Mouse (Mus musculus): ENCODE measurements around the gene Agpat1. TPM values are rescaled to one million over a fixed set of nuclear protein-coding genes. Genes with fewer than 3 reads are reported as not detected.

Agpat1 gene
- polyA plus RNA-seq, 1 experiment from 2014 or later, result 56.1 TPM

GRCm38 (mm10) chr17:34583819-34584218, 20.2 kb upstream of the Agpat1 start:
- 89% methylated on average over 8 of the region's 8 CpGs for WGBS
- H3K4me2 ChIP-seq (ENCODE audit: low read length), result no peak overlapping the region

GRCm38 (mm10) chr17:34585121-34585520, 18.9 kb upstream of the Agpat1 start:
- Histone ChIP-seq H3K36me3 (ENCODE audit: insufficient read depth, low read length) (no peaks in the 10 kb centered on the region), H3K9me3 (replicated peaks; ENCODE audit: low read length) (no peaks in the 10 kb centered on the region), H3K4me3 (replicated peaks; ENCODE audit: low read depth, low read length) (no peak overlapping the region), H3K27ac (no peak overlapping the region), H3K27me3 (ENCODE audit: insufficient read depth, low read length) (no peaks in the 10 kb centered on the region), H3K4me1 (replicated peaks; ENCODE audit: insufficient read depth, low read length) (peaks cover 26% of the 10 kb centered on the region), H3K9ac (ENCODE audit: low read depth, low read length) (no peak overlapping the region), H3K4me2 (ENCODE audit: low read length) (no peak overlapping the region)
- DNase-seq (ENCODE audit: low spot score) (no peak), ATAC-seq (replicated peaks; ENCODE audit: low FRiP score, low read depth) (no peak)
- 87% methylated on average over 8 of the region's 8 CpGs for WGBS
- TF ChIP-seq CTCF (IDR thresholded peaks at IDR 0.05; ENCODE audit: low read depth), result no peak

More at GRCm38 (mm10) chr17:34583819-34584218, 20.2 kb upstream of the Agpat1 start:
- DNase-seq (ENCODE audit: low spot score), result no peak
- H3K9me3 ChIP-seq (replicated peaks; ENCODE audit: low read length), result no peaks in the 10 kb centered on the region
- no peaks in the 10 kb centered on the region for H3K27me3 ChIP-seq (ENCODE audit: insufficient read depth, low read length)
- H3K36me3 ChIP-seq (ENCODE audit: insufficient read depth, low read length), result no peaks in the 10 kb centered on the region
- H3K27ac ChIP-seq, result no peak overlapping the region
- peaks cover 13% of the 10 kb centered on the region for H3K4me1 ChIP-seq (replicated peaks; ENCODE audit: insufficient read depth, low read length)
- TF ChIP-seq CTCF (IDR thresholded peaks at IDR 0.05; ENCODE audit: low read depth), result no peak
- no peak for ATAC-seq (replicated peaks; ENCODE audit: low FRiP score, low read depth)
- no peak overlapping the region for H3K4me3 ChIP-seq (replicated peaks; ENCODE audit: low read depth, low read length)
- H3K9ac ChIP-seq (ENCODE audit: low read depth, low read length), result no peak overlapping the region

GRCm38 (mm10) chr17:34585877-34586771, 17.9 kb upstream of the Agpat1 start:
- Histone ChIP-seq H3K27ac (peak overlapping the region; percentile 89; the same call in 1 of the 2 replicates), H3K4me1 (replicated peaks; ENCODE audit: insufficient read depth, low read length) (peaks cover 36% of the 10 kb centered on the region), H3K9me3 (replicated peaks; ENCODE audit: low read length) (no peaks in the 10 kb centered on the region), H3K4me3 (replicated peaks; ENCODE audit: low read depth, low read length) (peak overlapping the region; percentile 74), H3K9ac (ENCODE audit: low read depth, low read length) (peak overlapping the region; percentile 85; the same call in 1 of the 2 replicates), H3K4me2 (ENCODE audit: low read length) (peak overlapping the region; percentile 98), H3K27me3 (ENCODE audit: insufficient read depth, low read length) (no peaks in the 10 kb centered on the region), H3K36me3 (ENCODE audit: insufficient read depth, low read length) (no peaks in the 10 kb centered on the region)
- WGBS, result 24% methylated on average over 32 of the region's 32 CpGs
- TF ChIP-seq CTCF (IDR thresholded peaks at IDR 0.05; ENCODE audit: low read depth), result no peak
- no peak for ATAC-seq (replicated peaks; ENCODE audit: low FRiP score, low read depth)
- no peak for DNase-seq (ENCODE audit: low spot score)

- peak overlapping the region; percentile 98 for H3K4me2 ChIP-seq (ENCODE audit: low read length)
- TF ChIP-seq CTCF (IDR thresholded peaks at IDR 0.05; ENCODE audit: low read depth), result no peak
- H3K27me3 ChIP-seq (ENCODE audit: insufficient read depth, low read length), result no peaks in the 10 kb centered on the region
- H3K9me3 ChIP-seq (replicated peaks; ENCODE audit: low read length), result no peaks in the 10 kb centered on the region
- under 1% methylated on average over 38 of the region's 38 CpGs for WGBS
- peak overlapping the region; percentile 89 for H3K27ac ChIP-seq
- ATAC-seq (replicated peaks; ENCODE audit: low FRiP score, low read depth) (peak; percentile 57), DNase-seq (ENCODE audit: low spot score) (peak; percentile 96)
- H3K4me3 ChIP-seq (replicated peaks; ENCODE audit: low read depth, low read length), result peak overlapping the region; percentile 74
- H3K36me3 ChIP-seq (ENCODE audit: insufficient read depth, low read length), result no peaks in the 10 kb centered on the region
- H3K9ac ChIP-seq (ENCODE audit: low read depth, low read length), result peak overlapping the region; percentile 85
- H3K4me1 ChIP-seq (replicated peaks; ENCODE audit: insufficient read depth, low read length), result peaks cover 43% of the 10 kb centered on the region
Measured at GRCm38 (mm10) chr17:34586796-34587422, 17.2 kb upstream of the Agpat1 start.

GRCm38 (mm10) chr17:34587423-34587811, 16.6 kb upstream of the Agpat1 start:
- Histone ChIP-seq H3K4me3 (replicated peaks; ENCODE audit: low read depth, low read length) (peak overlapping the region; percentile 74), H3K36me3 (ENCODE audit: insufficient read depth, low read length) (no peaks in the 10 kb centered on the region), H3K9me3 (replicated peaks; ENCODE audit: low read length) (no peaks in the 10 kb centered on the region), H3K27me3 (ENCODE audit: insufficient read depth, low read length) (no peaks in the 10 kb centered on the region), H3K4me1 (replicated peaks; ENCODE audit: insufficient read depth, low read length) (peaks cover 43% of the 10 kb centered on the region), H3K27ac (peak overlapping the region; percentile 89), H3K4me2 (ENCODE audit: low read length) (peak overlapping the region; percentile 98), H3K9ac (ENCODE audit: low read depth, low read length) (peak overlapping the region; percentile 85)
- ATAC-seq (replicated peaks; ENCODE audit: low FRiP score, low read depth) (peak; percentile 71), DNase-seq (ENCODE audit: low spot score) (peak; percentile 95)
- under 1% methylated on average over 48 of the region's 50 CpGs for WGBS
- no peak for TF ChIP-seq CTCF (IDR thresholded peaks at IDR 0.05; ENCODE audit: low read depth)

GRCm38 (mm10) chr17:34587814-34588213, 16.2 kb upstream of the Agpat1 start:
- TF ChIP-seq CTCF (IDR thresholded peaks at IDR 0.05; ENCODE audit: low read depth), result no peak
- ATAC-seq (replicated peaks; ENCODE audit: low FRiP score, low read depth) (no peak; the same call in 1 of the 2 replicates), DNase-seq (ENCODE audit: low spot score) (no peak)
- no peaks in the 10 kb centered on the region for H3K27me3 ChIP-seq (ENCODE audit: insufficient read depth, low read length)
- peak overlapping the region; percentile 98 for H3K4me2 ChIP-seq (ENCODE audit: low read length)
- 2% methylated on average over 19 of the region's 19 CpGs for WGBS
- H3K27ac ChIP-seq, result peak overlapping the region; percentile 89
- H3K9me3 ChIP-seq (replicated peaks; ENCODE audit: low read length), result no peaks in the 10 kb centered on the region
- peak overlapping the region; percentile 74 for H3K4me3 ChIP-seq (replicated peaks; ENCODE audit: low read depth, low read length)
- H3K4me1 ChIP-seq (replicated peaks; ENCODE audit: insufficient read depth, low read length), result peaks cover 43% of the 10 kb centered on the region
- H3K9ac ChIP-seq (ENCODE audit: low read depth, low read length), result peak overlapping the region; percentile 85
- H3K36me3 ChIP-seq (ENCODE audit: insufficient read depth, low read length), result no peaks in the 10 kb centered on the region

Measured in kidney, postnatal 0 days (tissue).